ENCODE assay signal across 19 mouse cellular contexts in the genomic region with DNA sequence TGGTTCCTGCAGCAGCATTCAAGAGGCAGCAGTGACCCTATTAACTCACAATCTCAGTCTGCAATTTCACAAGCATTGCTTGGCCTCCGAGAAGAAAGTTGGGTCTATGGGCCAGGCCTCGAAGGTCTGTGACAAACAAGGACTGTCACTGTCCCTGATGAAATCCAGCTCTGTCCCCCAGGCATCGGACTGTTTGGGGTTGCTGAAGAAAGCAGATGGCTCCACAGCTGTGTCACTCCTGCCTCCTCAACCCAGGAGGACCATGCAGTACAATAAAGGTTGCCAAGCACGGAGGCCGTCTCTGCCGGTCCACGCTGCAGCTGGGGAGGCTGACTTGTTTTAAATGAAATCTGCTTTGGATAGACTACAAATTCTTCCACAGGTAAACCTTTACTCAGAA.
DNase-seq lines count a peak whose midpoint lies in the region; ATAC-seq and TF ChIP-seq lines count a peak whose summit lies in the region.
"Had no signal": no experiment of that assay in that cellular context is flagged by ENCODE, and none has a peak within 500 bp of the region (broad histone marks: within the 10 kb centered on the region; RNA-seq: fewer than 3 reads in every experiment).

No protein-coding gene starts in this region.

- H3K4me2 ChIP-seq in neural tube, embryonic 13.5 days = no peak overlapping the region
- H3K4me2 ChIP-seq in midbrain, postnatal 0 days (ENCODE audit: low read depth, low read length, poor library complexity, severe bottlenecking) = no peak overlapping the region
- H3K4me2 ChIP-seq: forebrain, embryonic 13.5 days had no signal

- peak; percentile 70 for DNase-seq in heart, embryonic 10.5 days (ENCODE audit: low spot score)
- DNase-seq in heart, postnatal 10 days = no peak
- DNase-seq in neural tube, embryonic 10.5 days (ENCODE audit: extremely low spot score, low spot score) = no peak
- no peak for DNase-seq in limb, embryonic 10.5 days (ENCODE audit: low spot score)
- DNase-seq in midbrain, postnatal 0 days (ENCODE audit: low spot score) = peak; percentile 8
- DNase-seq in gastrocnemius, postnatal 10 days = no peak
- DNase-seq: adrenal gland, postnatal 25 days; cerebellum, adult 11-12 months; cerebellum, postnatal 14 days; gastrocnemius, postnatal 36 days; kidney, adult 2 months; kidney, postnatal 14 days; liver; right cerebral cortex, adult 18-20 months; thymus, postnatal 36 days had no signal

- no peaks in the 10 kb centered on the region for H3K27me3 ChIP-seq in heart, embryonic 10.5 days (ENCODE audit: insufficient read depth, poor library complexity, severe bottlenecking)
- H3K27me3 ChIP-seq in neural tube, embryonic 13.5 days = no peaks in the 10 kb centered on the region
- H3K27me3 ChIP-seq in limb, embryonic 10.5 days (ENCODE audit: low read depth, poor library complexity, severe bottlenecking) = no peaks in the 10 kb centered on the region
- no peaks in the 10 kb centered on the region for H3K27me3 ChIP-seq in midbrain, postnatal 0 days (ENCODE audit: insufficient read depth, low read length)
- H3K27me3 ChIP-seq: CH12.LX; forebrain, embryonic 13.5 days had no signal

- no peak for ATAC-seq in neural tube, embryonic 13.5 days (ENCODE audit: low read depth)
- ATAC-seq in midbrain, postnatal 0 days (ENCODE audit: low FRiP score) = no peak
- ATAC-seq: forebrain, embryonic 13.5 days; lung, postnatal 0 days had no signal

- intact Hi-C loops in heart, postnatal 10 days (cut with DNase I) = no loop called here

- no peak overlapping the region for H3K27ac ChIP-seq in heart, embryonic 10.5 days
- H3K27ac ChIP-seq in neural tube, embryonic 13.5 days (replicated peaks) = peak overlapping the region; percentile 34; the same call in 1 of the 2 replicates
- peak overlapping the region; percentile 36 for H3K27ac ChIP-seq in limb, embryonic 10.5 days
- H3K27ac ChIP-seq in midbrain, postnatal 0 days (ENCODE audit: low read depth, low read length) = no peak overlapping the region
- H3K27ac ChIP-seq: forebrain, embryonic 13.5 days had no signal

- no peaks in the 10 kb centered on the region for H3K4me1 ChIP-seq in heart, embryonic 10.5 days
- H3K4me1 ChIP-seq in neural tube, embryonic 13.5 days (replicated peaks) = peaks cover 7% of the 10 kb centered on the region
- H3K4me1 ChIP-seq in limb, embryonic 10.5 days = peaks cover 7% of the 10 kb centered on the region
- H3K4me1 ChIP-seq in midbrain, postnatal 0 days (ENCODE audit: insufficient read depth, low read length) = no peaks in the 10 kb centered on the region
- H3K4me1 ChIP-seq: forebrain, embryonic 13.5 days had no signal

- H3K36me3 ChIP-seq in heart, embryonic 10.5 days = no peaks in the 10 kb centered on the region
- no peaks in the 10 kb centered on the region for H3K36me3 ChIP-seq in neural tube, embryonic 13.5 days
- H3K36me3 ChIP-seq in limb, embryonic 10.5 days = peaks cover 3% of the 10 kb centered on the region; the same call in 1 of the 2 replicates
- H3K36me3 ChIP-seq in midbrain, postnatal 0 days (ENCODE audit: insufficient read depth, low read length) = no peaks in the 10 kb centered on the region

- H3K9ac ChIP-seq in neural tube, embryonic 13.5 days = no peak overlapping the region
- no peak overlapping the region for H3K9ac ChIP-seq in midbrain, postnatal 0 days (replicated peaks; ENCODE audit: low read length, poor library complexity, severe bottlenecking)
- H3K9ac ChIP-seq: forebrain, embryonic 13.5 days had no signal

- 73% methylated on average over 7 of the region's 7 CpGs for WGBS in heart, embryonic 10.5 days
- WGBS in neural tube, embryonic 13.5 days = 32% methylated on average over 7 of the region's 7 CpGs
- 63% methylated on average over 7 of the region's 7 CpGs for WGBS in limb, embryonic 10.5 days
- WGBS in midbrain, postnatal 0 days = 59% methylated on average over 7 of the region's 7 CpGs

- H3K4me3 ChIP-seq in heart, embryonic 10.5 days = no peak overlapping the region
- no peak overlapping the region for H3K4me3 ChIP-seq in neural tube, embryonic 13.5 days
- H3K4me3 ChIP-seq in limb, embryonic 10.5 days = no peak overlapping the region
- H3K4me3 ChIP-seq in midbrain, postnatal 0 days (ENCODE audit: low read depth, low read length) = no peak overlapping the region
- H3K4me3 ChIP-seq: forebrain, embryonic 13.5 days had no signal

- no peaks in the 10 kb centered on the region for H3K9me3 ChIP-seq in heart, embryonic 10.5 days
- no peaks in the 10 kb centered on the region for H3K9me3 ChIP-seq in neural tube, embryonic 13.5 days
- H3K9me3 ChIP-seq in limb, embryonic 10.5 days (replicated peaks) = no peaks in the 10 kb centered on the region
- no peaks in the 10 kb centered on the region for H3K9me3 ChIP-seq in midbrain, postnatal 0 days (ENCODE audit: low read length)
- H3K9me3 ChIP-seq: forebrain, embryonic 13.5 days had no signal

- no peak for TF ChIP-seq CTCF in midbrain, postnatal 0 days (IDR thresholded peaks at IDR 0.05)

Comparison
In these comparisons a context has a peak if more than half of its experiments do, and no peak if none do; other contexts are left out.
1. DNase-seq: peak in heart, embryonic 10.5 days (single experiment) and midbrain, postnatal 0 days (single experiment); none in heart, postnatal 10 days (0 of 2), neural tube, embryonic 10.5 days (single experiment), limb, embryonic 10.5 days (single experiment) and gastrocnemius, postnatal 10 days (single experiment).
2. H3K27ac ChIP-seq: peak in neural tube, embryonic 13.5 days (single experiment) and limb, embryonic 10.5 days (single experiment); none in heart, embryonic 10.5 days (single experiment) and midbrain, postnatal 0 days (single experiment).